Comparison of ENCODE assay signal across 9 mouse cellular contexts in genomic region chr4:134975261-134975928, GRCm38 (mm10). TPM values are rescaled to one million over a fixed set of nuclear protein-coding genes. Genes with fewer than 3 reads are reported as not detected.
DNase-seq lines count a peak whose midpoint lies in the region; ATAC-seq and TF ChIP-seq lines count a peak whose summit lies in the region.
"Had no signal": no experiment of that assay in that cellular context is flagged by ENCODE, and none has a peak within 500 bp of the region (broad histone marks: within the 10 kb centered on the region; RNA-seq: fewer than 3 reads in every experiment).

No protein-coding gene starts in this region.

- no peak overlapping the region for H3K27ac ChIP-seq in kidney, postnatal 0 days
- H3K27ac ChIP-seq in embryonic fibroblast, embryonic 13.5 days (ENCODE audit: insufficient read depth, low read length) = no peak overlapping the region
- 0 out of 2 replicates have a peak overlapping the region, but pooled peaks have one; percentile 7 for H3K27ac ChIP-seq in liver, embryonic 13.5 days
- H3K27ac ChIP-seq: liver, embryonic 15.5 days had no signal

- no peak for ATAC-seq in kidney, postnatal 0 days (replicated peaks; ENCODE audit: low FRiP score, low read depth)
- ATAC-seq in liver, embryonic 13.5 days (ENCODE audit: low read depth) = no peak

- no peak overlapping the region for H3K4me2 ChIP-seq in kidney, postnatal 0 days (ENCODE audit: low read length)
- H3K4me2 ChIP-seq in liver, embryonic 13.5 days = no peak overlapping the region
- H3K4me2 ChIP-seq: liver, embryonic 15.5 days had no signal

- no peak overlapping the region for H3K9ac ChIP-seq in kidney, postnatal 0 days (ENCODE audit: low read depth, low read length)
- H3K9ac ChIP-seq in liver, embryonic 13.5 days = no peak overlapping the region
- H3K9ac ChIP-seq: liver, embryonic 15.5 days had no signal

- no peaks in the 10 kb centered on the region for H3K27me3 ChIP-seq in kidney, postnatal 0 days (ENCODE audit: insufficient read depth, low read length)
- peaks cover 7% of the 10 kb centered on the region for H3K27me3 ChIP-seq in liver, embryonic 13.5 days

- WGBS in kidney, postnatal 0 days = 32% methylated on average over 14 of the region's 14 CpGs
- 61% methylated on average over 14 of the region's 14 CpGs for WGBS in liver, embryonic 13.5 days (ENCODE audit: insufficient replicate concordance)

- no peaks in the 10 kb centered on the region for H3K36me3 ChIP-seq in kidney, postnatal 0 days (ENCODE audit: insufficient read depth, low read length)
- H3K36me3 ChIP-seq in liver, embryonic 13.5 days = no peaks in the 10 kb centered on the region
- H3K36me3 ChIP-seq: liver, embryonic 15.5 days had no signal

- peak; percentile 54; the same call in 1 of the 2 replicates for TF ChIP-seq CTCF in kidney, postnatal 0 days (IDR thresholded peaks at IDR 0.05; ENCODE audit: low read depth)
- TF ChIP-seq CTCF in embryonic fibroblast, embryonic 13.5 days (IDR thresholded peaks at IDR 0.05; ENCODE audit: borderline replicate concordance, insufficient read depth, low read length) = peak; percentile 18; the same call in 1 of the 2 replicates

- no peaks in the 10 kb centered on the region for H3K4me1 ChIP-seq in kidney, postnatal 0 days (replicated peaks; ENCODE audit: insufficient read depth, low read length)
- no peaks in the 10 kb centered on the region for H3K4me1 ChIP-seq in embryonic fibroblast, embryonic 13.5 days (ENCODE audit: control insufficient read depth, insufficient read depth, low read length)
- H3K4me1 ChIP-seq in liver, embryonic 13.5 days (replicated peaks) = peaks cover 19% of the 10 kb centered on the region

- no peak for TF ChIP-seq POLR2A in embryonic fibroblast, embryonic 13.5 days (IDR thresholded peaks at IDR 0.05; ENCODE audit: low read depth, low read length)

- peak; percentile 32 for DNase-seq in kidney, postnatal 0 days (ENCODE audit: low spot score)
- no peak for DNase-seq in kidney, postnatal 14 days
- DNase-seq in ES-CJ7 (ENCODE audit: low read depth, low spot score) = peak; percentile 70
- no peak for DNase-seq in liver, embryonic 13.5 days
- no peak for DNase-seq in spleen, adult 12 weeks (ENCODE audit: low spot score)
- DNase-seq in thymus, postnatal 0 days (ENCODE audit: low spot score) = no peak
- DNase-seq in right cerebral cortex, postnatal 10 days (ENCODE audit: low spot score in 2 of 2) = no peak

- no peak overlapping the region for H3K4me3 ChIP-seq in kidney, postnatal 0 days (replicated peaks; ENCODE audit: low read depth, low read length)
- H3K4me3 ChIP-seq in embryonic fibroblast, embryonic 13.5 days (ENCODE audit: insufficient read depth, low read length) = no peak overlapping the region
- no peak overlapping the region for H3K4me3 ChIP-seq in liver, embryonic 13.5 days (replicated peaks)
- H3K4me3 ChIP-seq: liver, embryonic 15.5 days had no signal

- H3K9me3 ChIP-seq in kidney, postnatal 0 days (replicated peaks; ENCODE audit: low read length) = no peaks in the 10 kb centered on the region
- H3K9me3 ChIP-seq in liver, embryonic 13.5 days (replicated peaks) = no peaks in the 10 kb centered on the region
- H3K9me3 ChIP-seq: liver, embryonic 15.5 days had no signal

RNA-seq across cellular contexts. Expression of gene Syf2, which starts 44.7 kb away (rescaled TPM):
- 115 and 120 TPM in 2 replicates for polyA plus RNA-seq in kidney, postnatal 0 days (2015; fragmentation: Nextera tagmentation; extraction: Ambion mirVana)
- 46.6 and 48.8 TPM in 2 replicates for polyA plus RNA-seq in embryonic fibroblast, embryonic 13.5 days (2011; ENCODE audit: insufficient read length, low read depth, missing spikeins)
- polyA plus RNA-seq in liver, embryonic 13.5 days (2015; fragmentation: Nextera tagmentation; extraction: Ambion mirVana) = 61.7 and 77.5 TPM in 2 replicates
- 171 and 176 TPM in 2 replicates for polyA plus RNA-seq in thymus, postnatal 0 days (2015; fragmentation: Nextera tagmentation; extraction: Ambion mirVana)

RNA-seq across cellular contexts. Expression of gene Rsrp1, which starts 52.0 kb away (rescaled TPM):
- 375 and 409 TPM in 2 replicates for polyA plus RNA-seq in kidney, postnatal 0 days (2015; fragmentation: Nextera tagmentation; extraction: Ambion mirVana)
- polyA plus RNA-seq in embryonic fibroblast, embryonic 13.5 days (2011; ENCODE audit: insufficient read length, low read depth, missing spikeins) = 257 and 312 TPM in 2 replicates
- polyA plus RNA-seq in liver, embryonic 13.5 days (2015; fragmentation: Nextera tagmentation; extraction: Ambion mirVana) = 232 and 286 TPM in 2 replicates
- polyA plus RNA-seq in thymus, postnatal 0 days (2015; fragmentation: Nextera tagmentation; extraction: Ambion mirVana) = 822 and 855 TPM in 2 replicates

Comparison
In these comparisons a context has a peak if more than half of its experiments do, and no peak if none do; other contexts are left out.
1. DNase-seq: peak in kidney, postnatal 0 days (single experiment) and ES-CJ7 (single experiment); none in kidney, postnatal 14 days (single experiment), liver, embryonic 13.5 days (single experiment), spleen, adult 12 weeks (single experiment), thymus, postnatal 0 days (single experiment) and right cerebral cortex, postnatal 10 days (0 of 2).